Mouse (Mus musculus): Measurements from ENCODE around the gene Fam172a. TPM values are rescaled to one million over a fixed set of nuclear protein-coding genes. Genes with fewer than 3 reads are reported as not detected.

The Fam172a gene
- polyA plus RNA-seq, 1 experiment: 6.1 TPM

GRCm38 (mm10) chr13:78087751-78088150 lies 385.9 kb downstream of the Fam172a start:
- Histone ChIP-seq H3K27me3 (ENCODE audit: control insufficient read depth, insufficient read depth, low read length) (no peaks in the 10 kb centered on the region), H3K4me1 (ENCODE audit: control insufficient read depth, insufficient read depth, insufficient read length, low read length) (no peaks in the 10 kb centered on the region), H3K4me3 (ENCODE audit: low read depth, low read length) (no peak overlapping the region), H3K27ac (ENCODE audit: insufficient read depth, low read depth, low read length) (no peak overlapping the region), H3K36me3 (ENCODE audit: control insufficient read depth, insufficient read depth, low read length) (no peaks in the 10 kb centered on the region)
- TF ChIP-seq POLR2A (IDR thresholded peaks at IDR 0.05; ENCODE audit: low read depth, low read length) (no peak), CTCF (IDR thresholded peaks at IDR 0.05; ENCODE audit: extremely low read depth, insufficient read length, insufficient replicate concordance, low read depth, low read length) (no peak)
- WGBS: 75% methylated on average over 4 of the region's 4 CpGs

GRCm38 (mm10) chr13:78090701-78091100 lies 388.9 kb downstream of the Fam172a start:
- no peaks in the 10 kb centered on the region for H3K27me3 ChIP-seq (ENCODE audit: control insufficient read depth, insufficient read depth, low read length)
- no peak overlapping the region for H3K27ac ChIP-seq (ENCODE audit: insufficient read depth, low read depth, low read length)
- H3K4me1 ChIP-seq (ENCODE audit: control insufficient read depth, insufficient read depth, insufficient read length, low read length): no peaks in the 10 kb centered on the region
- TF ChIP-seq CTCF (IDR thresholded peaks at IDR 0.05; ENCODE audit: extremely low read depth, insufficient read length, insufficient replicate concordance, low read depth, low read length): no peak
- TF ChIP-seq POLR2A (IDR thresholded peaks at IDR 0.05; ENCODE audit: low read depth, low read length): no peak
- H3K36me3 ChIP-seq (ENCODE audit: control insufficient read depth, insufficient read depth, low read length): no peaks in the 10 kb centered on the region
- H3K4me3 ChIP-seq (ENCODE audit: low read depth, low read length): no peak overlapping the region

- 94% methylated on average over 3 of the region's 3 CpGs for WGBS
- TF ChIP-seq POLR2A (IDR thresholded peaks at IDR 0.05; ENCODE audit: low read depth, low read length) (no peak), CTCF (IDR thresholded peaks at IDR 0.05; ENCODE audit: extremely low read depth, insufficient read length, insufficient replicate concordance, low read depth, low read length) (no peak)
- no peaks in the 10 kb centered on the region for H3K36me3 ChIP-seq (ENCODE audit: control insufficient read depth, insufficient read depth, low read length)
- H3K27ac ChIP-seq (ENCODE audit: insufficient read depth, low read depth, low read length): no peak overlapping the region
- no peaks in the 10 kb centered on the region for H3K27me3 ChIP-seq (ENCODE audit: control insufficient read depth, insufficient read depth, low read length)
- H3K4me1 ChIP-seq (ENCODE audit: control insufficient read depth, insufficient read depth, insufficient read length, low read length): no peaks in the 10 kb centered on the region
- no peak overlapping the region for H3K4me3 ChIP-seq (ENCODE audit: low read depth, low read length)
These were observed 390.1 kb downstream of the Fam172a start for GRCm38 (mm10) chr13:78091949-78092348.

- Histone ChIP-seq H3K4me3 (ENCODE audit: low read depth, low read length) (no peak overlapping the region), H3K27me3 (ENCODE audit: control insufficient read depth, insufficient read depth, low read length) (no peaks in the 10 kb centered on the region), H3K36me3 (ENCODE audit: control insufficient read depth, insufficient read depth, low read length) (no peaks in the 10 kb centered on the region), H3K4me1 (ENCODE audit: control insufficient read depth, insufficient read depth, insufficient read length, low read length) (no peaks in the 10 kb centered on the region), H3K27ac (ENCODE audit: insufficient read depth, low read depth, low read length) (no peak overlapping the region)
- WGBS: 82% methylated on average over 2 of the region's 2 CpGs
- no peak for TF ChIP-seq POLR2A (IDR thresholded peaks at IDR 0.05; ENCODE audit: low read depth, low read length)
- TF ChIP-seq CTCF (IDR thresholded peaks at IDR 0.05; ENCODE audit: extremely low read depth, insufficient read length, insufficient replicate concordance, low read depth, low read length): no peak
These were observed 392.5 kb downstream of the Fam172a start for GRCm38 (mm10) chr13:78094352-78094751.

- Histone ChIP-seq H3K27me3 (ENCODE audit: control insufficient read depth, insufficient read depth, low read length) (no peaks in the 10 kb centered on the region), H3K4me1 (ENCODE audit: control insufficient read depth, insufficient read depth, insufficient read length, low read length) (no peaks in the 10 kb centered on the region), H3K27ac (ENCODE audit: insufficient read depth, low read depth, low read length) (no peak overlapping the region), H3K4me3 (ENCODE audit: low read depth, low read length) (no peak overlapping the region), H3K36me3 (ENCODE audit: control insufficient read depth, insufficient read depth, low read length) (no peaks in the 10 kb centered on the region)
- TF ChIP-seq POLR2A (IDR thresholded peaks at IDR 0.05; ENCODE audit: low read depth, low read length) (no peak), CTCF (IDR thresholded peaks at IDR 0.05; ENCODE audit: extremely low read depth, insufficient read length, insufficient replicate concordance, low read depth, low read length) (no peak)
- 81% methylated on average over 1 of the region's 1 CpGs for WGBS
These were observed 393.5 kb downstream of the Fam172a start for GRCm38 (mm10) chr13:78095071-78095973.

GRCm38 (mm10) chr13:78098858-78099445 lies 397.1 kb downstream of the Fam172a start:
- no peak for TF ChIP-seq CTCF (IDR thresholded peaks at IDR 0.05; ENCODE audit: extremely low read depth, insufficient read length, insufficient replicate concordance, low read depth, low read length)
- no peak for TF ChIP-seq POLR2A (IDR thresholded peaks at IDR 0.05; ENCODE audit: low read depth, low read length)
- H3K4me1 ChIP-seq (ENCODE audit: control insufficient read depth, insufficient read depth, insufficient read length, low read length): no peaks in the 10 kb centered on the region
- 73% methylated on average over 5 of the region's 5 CpGs for WGBS
- H3K4me3 ChIP-seq (ENCODE audit: low read depth, low read length): no peak overlapping the region
- no peaks in the 10 kb centered on the region for H3K36me3 ChIP-seq (ENCODE audit: control insufficient read depth, insufficient read depth, low read length)
- no peak overlapping the region for H3K27ac ChIP-seq (ENCODE audit: insufficient read depth, low read depth, low read length)
- no peaks in the 10 kb centered on the region for H3K27me3 ChIP-seq (ENCODE audit: control insufficient read depth, insufficient read depth, low read length)

All from small intestine, adult 2 months (tissue).